Mouse (Mus musculus): Measurements from ENCODE around the gene Ppil6.

Ppil6 gene

DNA sequence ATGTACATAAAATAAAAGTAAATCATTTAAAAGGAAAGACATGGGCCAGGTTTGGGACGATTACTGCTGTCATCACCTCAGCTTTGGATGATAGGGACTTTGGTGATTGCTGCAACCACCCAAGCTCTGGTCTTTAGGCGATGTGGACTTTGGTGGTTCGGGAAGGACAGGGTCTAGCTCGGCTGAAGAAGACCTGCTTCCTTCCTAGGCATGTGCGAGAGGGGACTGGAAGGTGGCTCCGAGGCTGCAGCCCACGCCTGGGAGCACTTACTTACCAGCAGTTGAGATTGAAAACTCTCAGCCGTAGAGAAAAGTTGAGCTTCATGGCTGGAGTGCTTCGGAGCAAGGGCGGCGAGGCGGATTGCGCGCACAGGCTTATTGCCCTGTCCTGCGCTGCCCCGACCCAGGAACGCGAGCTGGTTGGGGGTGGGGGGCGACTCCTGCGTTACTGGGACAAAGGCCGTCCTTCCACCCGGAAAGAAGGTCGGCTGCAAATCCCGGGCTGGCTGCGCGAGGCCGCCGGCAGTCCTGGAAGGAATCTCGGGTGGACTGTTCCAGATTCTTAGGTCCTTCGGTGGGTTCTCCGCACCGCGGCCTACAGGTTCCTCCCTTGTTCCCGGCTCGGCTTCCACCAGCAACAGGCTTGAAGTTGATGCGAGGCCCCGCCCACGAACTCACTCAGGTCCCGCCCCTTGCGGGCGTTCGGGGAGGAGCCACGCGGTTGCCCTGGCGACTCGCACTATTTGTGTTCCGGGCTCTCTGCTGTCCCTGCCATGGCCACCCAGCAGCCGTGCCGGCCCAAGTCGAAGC is at the start of gene Ppil6, which contains the start of gene Smpd2:
Gene Ppil6 (plus strand): TSS at position 732 of the 810 bp plus-strand sequence.
Gene Smpd2 (minus strand): TSS at position 662 of the 810 bp plus-strand sequence.
- peak; percentile 96 for DNase-seq (ENCODE audit: low spot score)

DNA sequence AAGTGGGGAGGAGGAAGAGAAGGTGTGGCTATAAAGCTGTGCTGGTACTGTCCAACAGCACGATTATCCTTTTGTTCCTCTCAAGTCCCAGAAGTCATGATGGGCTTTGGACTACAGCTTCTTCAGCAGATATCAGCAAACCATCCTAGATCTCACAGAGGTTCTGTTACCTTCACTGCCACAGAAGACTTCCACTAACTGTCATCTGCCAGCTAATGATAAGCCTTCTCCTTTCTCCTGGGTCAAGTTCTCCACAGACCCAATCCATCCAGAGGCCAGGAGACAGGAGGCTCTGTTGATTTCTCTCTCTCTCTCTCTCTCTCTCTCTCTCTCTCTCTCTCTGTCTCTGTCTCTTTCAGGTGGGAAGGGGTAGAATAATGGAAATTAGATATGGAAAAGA is 42.0 kb upstream of the Ppil6 start:
- no peak for DNase-seq (ENCODE audit: low spot score)

- peak; percentile 28 for DNase-seq (ENCODE audit: low spot score)
Measured at GRCm38 (mm10) chr10:41449684-41450083, 40.6 kb upstream of the Ppil6 start.

- peak; percentile 95 for DNase-seq (ENCODE audit: low spot score)
Measured at GRCm38 (mm10) chr10:41450137-41450670, 40.0 kb upstream of the Ppil6 start, which contains the start of gene Zbtb24. Gene Zbtb24 (plus strand): TSS chr10:41450383.

DNA sequence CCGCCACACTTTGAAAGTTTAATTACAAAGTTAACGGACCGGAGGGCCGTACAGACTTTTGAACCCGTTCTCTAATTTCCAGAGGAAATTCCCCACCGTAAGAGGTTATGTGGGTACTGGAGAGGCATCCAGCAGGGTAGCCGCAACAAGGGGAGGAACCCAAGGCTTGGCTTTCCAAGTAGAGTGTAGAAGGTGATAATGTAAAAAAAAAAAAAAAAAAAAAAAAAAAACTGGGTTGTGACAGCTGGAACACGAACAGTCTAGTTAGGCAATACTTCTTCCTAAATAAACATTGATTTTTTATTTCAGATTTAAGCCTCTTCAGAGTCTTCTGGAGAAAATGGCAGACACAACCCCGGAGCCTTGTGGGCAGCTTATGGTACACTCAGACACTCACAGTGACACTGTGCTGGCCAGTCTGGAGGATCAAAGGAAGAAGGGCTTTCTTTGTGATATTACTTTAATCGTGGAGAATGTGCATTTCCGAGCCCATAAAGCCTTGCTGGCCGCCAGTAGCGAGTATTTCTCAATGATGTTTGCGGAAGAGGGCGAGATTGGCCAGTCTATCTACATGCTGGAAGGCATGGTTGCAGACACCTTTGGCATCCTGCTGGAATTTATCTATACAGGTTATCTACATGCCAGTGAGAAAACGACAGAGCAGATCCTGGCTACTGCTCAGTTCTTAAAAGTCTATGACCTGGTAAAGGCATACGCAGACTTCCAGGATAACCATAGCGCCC is 39.3 kb upstream of the Ppil6 start:
- DNase-seq (ENCODE audit: low spot score): no peak

- no peak for DNase-seq (ENCODE audit: low spot score)
Measured at GRCm38 (mm10) chr10:41451656-41452055, 38.6 kb upstream of the Ppil6 start.

GRCm38 (mm10) chr10:41452791-41453190 is 37.4 kb upstream of the Ppil6 start:
- DNase-seq (ENCODE audit: low spot score): no peak

GRCm38 (mm10) chr10:41459990-41460389 is 30.2 kb upstream of the Ppil6 start:
- DNase-seq (ENCODE audit: low spot score): no peak

GRCm38 (mm10) chr10:41460501-41460900 is 29.7 kb upstream of the Ppil6 start:
- no peak for DNase-seq (ENCODE audit: low spot score)

DNA sequence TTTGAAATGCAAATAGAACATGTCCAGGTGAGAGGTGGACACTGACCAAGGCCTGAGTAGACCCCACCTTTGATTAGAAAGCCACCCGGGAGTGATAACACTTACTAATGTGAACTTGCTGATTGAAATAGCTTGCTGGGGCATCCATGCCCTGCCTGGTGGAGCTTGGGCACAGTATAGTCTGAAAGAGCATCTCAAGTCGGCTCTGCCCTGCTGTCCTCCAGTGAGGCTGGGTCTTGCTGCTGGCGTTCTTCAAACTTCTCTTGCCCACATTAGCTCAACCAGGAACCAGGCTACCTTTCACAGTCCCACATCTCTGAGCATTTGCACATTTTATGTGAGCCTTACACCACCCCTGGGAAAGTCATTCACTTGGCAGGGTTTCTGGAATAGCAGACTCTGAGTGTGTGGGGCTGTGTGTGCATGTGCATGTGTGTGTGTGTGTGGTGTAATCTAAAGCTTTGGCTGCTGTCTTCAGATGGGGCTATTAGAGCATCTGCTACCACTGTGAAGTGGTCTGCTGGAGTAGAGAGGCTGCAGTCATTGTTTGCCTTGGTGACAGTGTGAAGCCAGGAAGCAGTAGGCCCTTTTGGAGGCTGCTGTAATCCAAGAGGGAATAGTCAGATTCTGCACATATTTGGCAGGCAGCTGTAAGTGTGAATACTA is 29.0 kb upstream of the Ppil6 start:
- DNase-seq (ENCODE audit: low spot score): no peak

- no peak for DNase-seq (ENCODE audit: low spot score)
Measured at GRCm38 (mm10) chr10:41464401-41464955, 25.8 kb upstream of the Ppil6 start.

DNA sequence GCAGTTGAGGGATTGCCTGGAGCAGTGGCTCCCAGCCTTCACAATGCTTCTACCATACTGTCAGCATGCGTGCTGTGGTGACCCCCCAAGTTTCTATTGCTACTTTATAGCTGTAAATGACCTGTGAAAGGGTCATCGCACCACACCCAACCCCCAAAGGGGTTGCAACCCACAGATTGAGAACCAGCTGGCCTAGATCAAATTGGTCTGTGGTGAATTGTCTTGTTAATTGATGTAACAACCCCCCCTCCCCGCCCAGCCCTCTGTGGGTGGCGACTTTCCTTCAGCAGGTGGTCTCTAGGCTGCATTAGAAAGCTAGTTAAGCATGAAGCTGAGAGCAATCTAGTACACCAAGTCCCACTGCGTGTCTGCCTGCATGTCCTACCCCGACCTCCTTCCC is 22.9 kb upstream of the Ppil6 start:
- no peak for DNase-seq (ENCODE audit: low spot score)

DNA sequence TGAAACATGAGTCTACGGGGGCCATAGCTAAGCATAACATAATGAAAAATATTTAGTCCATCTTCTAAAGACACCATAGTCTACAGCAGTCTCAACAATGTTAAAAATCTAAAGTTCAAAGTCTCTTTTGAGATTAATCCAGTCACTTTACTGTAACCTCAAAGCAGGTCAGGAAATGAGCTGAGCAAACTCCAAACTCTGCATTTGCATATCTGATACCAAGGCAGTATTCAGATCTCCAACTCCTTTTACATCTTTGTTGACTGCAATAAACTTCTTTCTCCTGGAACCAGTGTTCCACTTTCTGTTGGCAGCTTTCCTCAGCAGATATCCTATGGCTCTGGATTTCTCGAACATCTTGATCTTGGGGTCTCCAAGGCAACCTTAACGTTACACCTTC is 19.5 kb upstream of the Ppil6 start:
- no peak for DNase-seq (ENCODE audit: low spot score)

DNA sequence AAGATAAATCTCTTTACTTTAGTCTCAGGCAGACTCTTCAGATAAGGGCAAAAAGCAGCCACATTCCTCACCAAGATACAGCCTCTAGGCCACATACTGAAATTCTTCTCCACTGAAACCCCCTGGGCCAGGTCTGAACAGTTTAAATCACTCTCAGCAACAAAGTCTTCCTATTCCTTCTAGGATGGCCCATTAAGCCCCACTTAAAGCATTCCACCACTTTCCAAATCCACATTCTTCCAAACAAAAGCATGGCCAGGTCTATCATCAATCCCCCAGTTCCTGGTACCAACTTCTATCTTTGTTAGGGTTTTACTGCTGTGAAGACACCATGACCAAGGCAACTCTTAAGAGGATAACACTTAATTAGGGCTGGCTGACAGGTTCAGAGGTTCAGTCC is 17.7 kb upstream of the Ppil6 start:
- no peak for DNase-seq (ENCODE audit: low spot score)

- DNase-seq (ENCODE audit: low spot score): no peak
Measured at GRCm38 (mm10) chr10:41472962-41473481, 17.2 kb upstream of the Ppil6 start.

- peak; percentile 56 for DNase-seq (ENCODE audit: low spot score)
Measured at GRCm38 (mm10) chr10:41473782-41474468, 16.3 kb upstream of the Ppil6 start.

DNA sequence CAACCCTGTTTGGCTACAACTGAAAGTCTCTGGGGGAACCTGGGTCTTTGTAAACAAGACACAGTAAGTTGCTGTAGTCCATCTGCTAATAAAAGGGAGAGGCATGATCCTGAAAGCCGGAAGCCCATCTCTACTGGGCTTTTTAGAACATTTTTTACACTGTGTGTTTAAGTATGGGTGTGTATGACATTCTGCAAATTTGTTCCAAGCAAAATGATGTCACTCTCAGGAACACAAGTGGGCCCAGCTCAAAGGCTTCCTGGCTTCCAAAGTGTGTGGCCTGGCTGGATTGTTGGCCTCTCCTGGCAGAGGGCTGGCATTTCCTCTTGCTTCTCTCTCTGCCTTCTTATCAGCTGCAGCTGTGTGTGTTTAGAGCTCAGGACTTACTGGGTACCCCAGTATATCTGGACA is 15.3 kb upstream of the Ppil6 start:
- peak; percentile 69 for DNase-seq (ENCODE audit: low spot score)

DNA sequence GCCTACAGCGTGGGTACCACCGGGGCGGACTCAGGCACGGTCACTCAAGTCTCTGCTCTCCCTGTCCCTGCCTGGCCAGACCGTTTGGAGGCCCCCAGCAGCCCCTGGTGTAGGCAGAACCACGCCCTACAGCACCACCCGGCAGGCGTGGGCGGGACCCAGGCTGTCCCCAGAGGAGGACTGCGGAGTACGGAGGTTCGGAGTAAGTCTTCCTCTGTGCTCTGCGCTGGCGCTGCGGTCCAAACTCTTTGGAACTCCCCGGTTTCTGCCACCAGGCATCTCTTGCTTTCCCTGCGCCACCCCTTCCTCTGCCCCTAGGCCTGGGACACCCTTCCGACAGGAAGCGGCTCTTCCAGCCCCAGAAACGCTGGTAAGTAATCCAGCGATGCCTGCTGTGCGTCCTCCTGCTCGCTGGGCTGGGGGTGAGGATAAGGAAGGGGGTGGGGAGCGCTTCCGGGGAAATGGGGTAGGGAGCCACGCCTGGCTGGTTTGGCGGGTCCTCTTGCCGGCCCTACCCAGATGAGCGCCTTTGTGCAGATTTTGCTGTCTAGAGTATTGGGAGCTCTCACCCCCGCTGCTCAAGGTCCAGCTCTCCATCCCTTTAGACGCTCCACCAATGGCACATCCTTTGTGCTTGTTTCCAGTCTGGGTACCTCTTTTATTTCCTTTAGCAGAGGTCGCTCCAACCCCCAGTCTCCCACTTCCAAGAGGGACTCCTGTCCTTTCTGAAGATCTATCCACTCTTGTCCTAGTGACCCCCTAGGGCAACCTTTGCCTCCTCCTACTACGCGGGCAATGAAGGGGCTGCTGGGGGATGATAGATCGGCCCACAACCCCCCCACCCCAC is 13.8 kb upstream of the Ppil6 start, which contains the start of gene Mical1:
Gene Mical1 (plus strand): TSS at position 144 of the 847 bp plus-strand sequence.
- peak; percentile 71 for DNase-seq (ENCODE audit: low spot score)

- no peak for DNase-seq (ENCODE audit: low spot score)
Measured at GRCm38 (mm10) chr10:41477018-41477277, 13.3 kb upstream of the Ppil6 start.

All from lung, postnatal 25 days (tissue).